Mouse (Mus musculus): ENCODE data around the gene Auts2.

The Auts2 gene

DNA sequence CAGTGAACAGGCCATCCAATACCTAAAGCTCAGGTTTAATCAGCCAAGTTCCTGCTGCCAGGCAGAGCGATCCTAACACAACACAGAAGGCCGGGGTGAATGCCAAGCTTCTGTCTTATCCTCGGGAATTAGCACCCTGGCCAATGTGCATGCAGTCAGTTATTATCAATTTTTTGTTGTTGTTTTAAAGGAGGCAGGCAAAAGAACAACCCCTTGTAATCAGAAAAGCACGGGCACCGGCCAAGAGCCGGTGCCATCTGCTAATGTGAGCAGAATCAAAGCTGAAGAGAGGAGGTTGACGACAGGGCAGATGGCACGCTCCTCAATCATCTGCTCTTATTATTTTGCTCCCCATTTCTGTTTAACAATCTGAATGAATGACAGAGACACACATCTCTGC is 373.1 kb downstream of the Auts2 start:
- peak; percentile 45 for DNase-seq (ENCODE audit: low spot score)

- no peak for DNase-seq (ENCODE audit: low spot score)
Measured at GRCm38 (mm10) chr5:132168805-132169204, 374.3 kb downstream of the Auts2 start.

- no peak for DNase-seq (ENCODE audit: low spot score)
Measured at GRCm38 (mm10) chr5:132168224-132168623, 374.9 kb downstream of the Auts2 start.

- DNase-seq (ENCODE audit: low spot score) = no peak
Measured at GRCm38 (mm10) chr5:132166559-132166958, 376.6 kb downstream of the Auts2 start.

DNA sequence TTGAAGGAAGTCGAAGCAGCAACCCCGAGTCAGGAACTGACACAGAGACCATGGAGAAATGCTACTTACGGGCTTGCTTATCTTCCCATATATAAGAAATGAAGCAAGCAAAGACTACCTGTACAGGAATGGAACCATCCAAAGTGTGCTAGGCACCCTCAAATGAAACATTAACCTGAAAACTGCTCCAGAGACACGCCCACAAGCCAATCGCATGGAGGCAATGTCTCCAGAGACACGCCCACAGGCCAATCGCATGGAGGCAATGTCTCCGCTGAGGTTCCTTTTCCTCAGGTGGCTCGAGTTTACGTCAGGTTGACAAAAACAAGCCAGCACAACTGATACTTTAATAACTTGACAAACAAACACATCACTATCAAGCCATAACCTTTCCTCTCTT is 379.2 kb downstream of the Auts2 start:
- no peak for DNase-seq (ENCODE audit: low spot score)

- DNase-seq (ENCODE audit: low spot score) = no peak
Measured at GRCm38 (mm10) chr5:132162206-132162533, 381.0 kb downstream of the Auts2 start.

- peak; percentile 45 for DNase-seq (ENCODE audit: low spot score)
Measured at GRCm38 (mm10) chr5:132161338-132162205, 381.6 kb downstream of the Auts2 start.

DNA sequence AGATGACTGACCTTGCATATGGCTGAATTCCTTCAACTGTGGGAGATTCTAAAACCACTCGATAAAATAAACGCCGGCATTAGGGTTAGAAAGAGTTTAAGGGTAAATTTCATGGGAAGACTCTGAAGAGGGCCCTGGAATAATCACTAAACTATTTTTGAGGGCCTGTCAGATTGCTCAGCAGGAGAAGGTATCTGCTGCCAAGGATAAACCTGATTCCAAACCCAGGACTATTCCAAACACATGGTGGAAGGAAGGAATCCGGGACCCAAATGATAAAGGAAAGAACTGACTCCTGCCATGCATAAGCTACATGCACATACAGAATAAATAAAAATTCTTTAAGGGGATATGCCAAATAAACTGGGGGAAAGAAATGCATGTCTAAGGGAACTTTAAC is 399.0 kb downstream of the Auts2 start:
- DNase-seq (ENCODE audit: low spot score) = no peak

DNA sequence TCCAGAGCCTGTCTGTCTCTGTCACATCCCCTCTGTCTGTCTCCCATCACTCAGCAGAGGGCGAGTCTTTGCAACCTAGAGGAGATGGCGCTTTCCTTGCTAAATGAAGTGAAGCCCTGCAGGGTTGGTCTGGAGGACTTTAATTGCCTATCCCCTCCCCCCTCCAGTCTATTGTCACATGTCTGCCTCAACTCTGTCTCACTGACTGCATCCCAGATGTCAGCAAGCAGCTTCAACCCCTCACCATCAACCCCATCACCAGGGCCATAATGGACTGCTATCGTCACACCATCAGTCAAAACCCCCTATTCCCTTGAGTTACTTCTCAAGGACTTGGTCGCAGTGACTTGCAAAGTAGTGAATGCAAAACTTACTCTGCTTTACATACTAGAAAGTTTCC is 402.3 kb downstream of the Auts2 start:
- no peak for DNase-seq (ENCODE audit: low spot score)

GRCm38 (mm10) chr5:132135941-132136663 is 407.0 kb downstream of the Auts2 start:
- peak; percentile 9 for DNase-seq (ENCODE audit: low spot score)

GRCm38 (mm10) chr5:132131948-132132347 is 411.2 kb downstream of the Auts2 start:
- DNase-seq (ENCODE audit: low spot score) = no peak

DNA sequence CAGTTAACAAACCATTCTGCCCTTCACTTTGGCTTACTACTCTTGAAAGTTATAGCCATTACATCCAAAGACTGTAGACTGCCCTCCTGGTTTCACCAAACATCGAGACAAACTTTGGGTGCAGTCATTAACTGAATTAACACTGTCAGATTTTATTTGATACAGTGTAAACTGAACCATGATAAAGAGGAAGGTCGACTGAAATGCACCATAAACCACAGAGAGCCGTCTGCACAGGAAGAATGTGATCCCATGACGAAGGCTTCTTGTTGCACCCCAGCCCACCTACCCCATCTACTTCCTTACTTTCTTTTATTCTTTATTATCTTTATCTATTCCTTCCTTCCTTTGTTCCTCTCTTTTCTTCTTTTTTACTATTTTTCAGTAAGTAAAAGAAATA is 412.6 kb downstream of the Auts2 start:
- DNase-seq (ENCODE audit: low spot score) = no peak

DNA sequence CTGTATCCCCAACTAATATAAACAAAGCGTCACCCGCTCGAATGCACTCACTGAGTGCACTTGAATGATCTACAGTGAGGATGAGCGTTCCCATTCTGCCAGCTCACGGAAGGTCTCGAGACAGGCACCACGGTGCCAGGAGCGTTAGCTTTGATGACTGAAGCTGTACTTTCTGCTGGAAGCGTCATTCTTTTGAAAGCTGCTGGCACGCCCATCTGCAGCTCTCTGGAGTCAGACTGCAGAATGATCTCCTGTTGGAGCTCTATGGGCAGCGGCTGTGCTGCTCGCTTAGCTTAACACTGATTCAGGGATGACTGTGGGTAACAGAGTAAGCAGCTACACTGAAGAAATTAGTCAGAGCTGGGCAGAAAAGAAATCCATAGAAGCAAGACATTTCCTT is 416.5 kb downstream of the Auts2 start:
- no peak for DNase-seq (ENCODE audit: low spot score)

- no peak for DNase-seq (ENCODE audit: low spot score)
Measured at GRCm38 (mm10) chr5:132115631-132116030, 427.5 kb downstream of the Auts2 start.

GRCm38 (mm10) chr5:132114561-132115301 is 428.4 kb downstream of the Auts2 start:
- DNase-seq (ENCODE audit: low spot score) = no peak

DNA sequence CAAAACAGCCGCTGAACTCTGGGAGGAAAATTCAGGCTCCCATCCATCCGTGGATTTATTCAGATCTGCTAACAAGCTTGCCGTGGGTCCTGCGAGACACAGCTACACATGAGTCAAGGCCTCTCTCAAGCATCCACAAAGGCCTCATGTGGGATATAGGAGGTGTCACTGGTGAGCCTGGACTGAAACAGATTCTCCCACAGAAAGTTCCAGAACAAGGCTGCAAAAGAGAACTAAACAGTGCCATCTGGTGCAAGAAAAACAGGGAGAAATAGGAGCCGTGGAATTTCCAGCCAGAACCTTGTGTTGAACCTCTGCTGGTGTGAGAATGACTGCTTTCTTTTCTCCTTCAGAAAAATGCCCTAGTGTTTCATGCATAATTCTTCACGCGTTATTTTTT is 429.7 kb downstream of the Auts2 start:
- DNase-seq (ENCODE audit: low spot score) = peak; percentile 52

- no peak for DNase-seq (ENCODE audit: low spot score)
Measured at GRCm38 (mm10) chr5:132112666-132113065, 430.5 kb downstream of the Auts2 start.

- DNase-seq (ENCODE audit: low spot score) = no peak
Measured at GRCm38 (mm10) chr5:132102426-132102825, 440.7 kb downstream of the Auts2 start.

DNA sequence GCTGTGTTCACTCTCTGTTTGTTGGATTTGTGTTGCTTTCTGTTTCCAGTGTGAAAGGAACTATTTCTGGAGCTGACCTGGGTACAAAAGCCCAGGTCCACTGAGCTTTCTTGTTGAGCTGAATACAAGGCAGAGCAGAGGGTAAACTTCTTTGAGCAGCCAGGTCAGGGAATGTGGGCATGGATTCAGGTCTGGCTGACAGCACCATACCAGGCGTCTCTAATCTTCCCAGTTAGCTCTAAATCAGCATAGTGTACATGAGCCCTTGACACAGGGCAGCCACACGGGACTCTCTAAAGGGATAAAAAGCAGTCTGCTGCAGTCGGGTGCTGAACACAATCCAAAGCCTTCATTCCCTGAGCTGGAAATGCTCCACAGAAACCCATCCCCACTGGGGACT is 444.7 kb downstream of the Auts2 start:
- no peak for DNase-seq (ENCODE audit: low spot score)

- DNase-seq (ENCODE audit: low spot score) = no peak
Measured at GRCm38 (mm10) chr5:132092721-132093120, 450.4 kb downstream of the Auts2 start.

DNA sequence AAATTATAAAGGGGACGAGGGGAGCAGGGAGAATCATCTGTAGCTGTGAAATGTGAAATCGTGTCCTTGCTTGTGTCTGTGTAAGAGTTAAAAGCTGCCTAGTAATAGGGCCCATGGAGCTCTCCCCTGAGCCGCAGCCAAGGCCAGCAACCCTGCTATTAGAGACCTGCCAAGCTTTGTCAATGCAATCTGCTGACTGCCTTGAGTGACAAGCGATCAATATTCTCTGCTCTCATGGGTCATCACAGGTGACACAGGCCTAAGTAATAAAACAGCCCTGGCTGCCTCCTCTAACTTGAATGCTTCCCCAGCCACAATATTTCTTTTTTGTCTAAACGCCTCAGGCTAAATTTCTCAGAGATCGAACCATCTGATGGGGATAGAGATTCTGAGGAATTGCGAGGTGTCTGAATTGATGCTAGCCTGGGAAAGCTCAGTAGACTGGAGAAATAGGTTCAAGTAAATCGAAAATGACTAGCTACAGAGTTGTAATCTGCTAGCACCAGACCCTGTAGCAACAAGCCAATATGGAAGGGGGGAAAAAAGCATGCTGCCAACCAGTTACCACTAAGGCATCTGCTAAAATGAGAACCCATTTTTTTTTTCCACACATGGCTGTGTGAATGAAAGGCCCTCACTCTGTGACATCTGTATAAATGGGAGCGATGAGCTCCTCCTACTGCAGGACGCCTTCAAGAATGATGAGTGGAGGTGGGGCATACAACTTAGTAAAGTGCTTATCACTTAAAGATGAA is 453.5 kb downstream of the Auts2 start:
- no peak for DNase-seq (ENCODE audit: low spot score)

- DNase-seq (ENCODE audit: low spot score) = no peak
Measured at GRCm38 (mm10) chr5:132088585-132088984, 454.6 kb downstream of the Auts2 start.

All from layer of hippocampus, adult 9-10 months (tissue).